Mouse (Mus musculus) heart, adult 2 months (tissue): ENCODE results near the gene Hspa12a. TPM values are rescaled to one million over a fixed set of nuclear protein-coding genes. Genes with fewer than 3 reads are reported as not detected.

Experiments used
- DNase-seq, 2 experiments: peaks; one replicate each; pipeline ENCODE4 v3.0.0; 2021
- H3K27ac ChIP-seq: fragments of 200-600 bp; 2 replicates; pipeline ENCODE4 v1.8.1; 2022
- H3K27me3 ChIP-seq: fragments of 200-500 bp; 2 replicates; pipeline ENCODE4 v1.6.1; 2012; ENCODE audit warnings: mild to moderate bottlenecking, low read length, inconsistent platforms, mixed read lengths; ENCODE audit not compliant: control insufficient read depth, insufficient read depth
- H3K36me3 ChIP-seq: fragments of 200-500 bp; 2 replicates; pipeline ENCODE4 v1.6.1; 2012; ENCODE audit warnings: low read length, inconsistent platforms; ENCODE audit not compliant: control insufficient read depth, insufficient read depth
- H3K4me1 ChIP-seq: fragments of 200-500 bp; 2 replicates; pipeline ENCODE4 v1.6.1; 2011; ENCODE audit warnings: low read length; ENCODE audit not compliant: control insufficient read depth, insufficient read depth
- H3K4me3 ChIP-seq: fragments of 200-600 bp; 2 replicates; pipeline ENCODE4 v1.8.1; 2022
- H3K79me2 ChIP-seq: fragments of 200-500 bp; replicated peaks from 2 replicates; pipeline ENCODE4 v1.6.1; 2012; ENCODE audit warnings: mild to moderate bottlenecking, inconsistent platforms, low read length, moderate library complexity, mixed read lengths; ENCODE audit not compliant: control insufficient read depth, insufficient read depth
- H3K9ac ChIP-seq: fragments of 200-500 bp; 2 replicates; pipeline ENCODE4 v1.6.1; 2012; ENCODE audit warnings: low read depth, mild to moderate bottlenecking, control low read depth, inconsistent platforms, low read length, mixed read lengths
- CTCF ChIP-seq: fragments of 200-600 bp; IDR thresholded peaks from 2 replicates; pipeline ENCODE4 v1.8.1; 2022; ENCODE audit warnings: antibody characterized with exemption, mild to moderate bottlenecking, moderate library complexity
- EP300 ChIP-seq: fragments of 200-500 bp; IDR thresholded peaks from 2 replicates; pipeline ENCODE4 v1.6.1; 2011; ENCODE audit warnings: low read depth, low read length, control low read depth; ENCODE audit not compliant: insufficient read depth
- POLR2A ChIP-seq: fragments of 200-500 bp; IDR thresholded peaks from 2 replicates; pipeline ENCODE4 v1.6.1; 2011; ENCODE audit warnings: mild to moderate bottlenecking, low read depth, low read length, control low read depth; ENCODE audit not compliant: insufficient read depth
- WGBS: fragments of 180-500 bp; shearing (Covaris S2); methylation state at CpG from one replicate; pipeline ENCODE4 v1.1.7; 2018; 5-methylcytosine and 5-hydroxymethylcytosine counted together
- intact Hi-C: fragments of 180-260 bp; cut with DNase I; formaldehyde crosslinking; loops from one replicate; pipeline ENCODE4 v1.15.1; 2025
- polyA plus RNA-seq: library from polyadenylated mRNA; depleted of rRNA; stranded (reverse); fragments of >200 nt; gene quantifications from 2 replicates; pipeline ENCODE4 v1.2.3, GENCODE M21; 2012
- total RNA-seq, 2 experiments: library from RNA; stranded (reverse); gene quantifications; 2 replicates each; pipeline ENCODE4 v1.2.3; 2021

Hspa12a gene
- total and polyA plus RNA-seq, 3 experiments, result 12.2 to 17.7 (median 14.7) TPM

DNA sequence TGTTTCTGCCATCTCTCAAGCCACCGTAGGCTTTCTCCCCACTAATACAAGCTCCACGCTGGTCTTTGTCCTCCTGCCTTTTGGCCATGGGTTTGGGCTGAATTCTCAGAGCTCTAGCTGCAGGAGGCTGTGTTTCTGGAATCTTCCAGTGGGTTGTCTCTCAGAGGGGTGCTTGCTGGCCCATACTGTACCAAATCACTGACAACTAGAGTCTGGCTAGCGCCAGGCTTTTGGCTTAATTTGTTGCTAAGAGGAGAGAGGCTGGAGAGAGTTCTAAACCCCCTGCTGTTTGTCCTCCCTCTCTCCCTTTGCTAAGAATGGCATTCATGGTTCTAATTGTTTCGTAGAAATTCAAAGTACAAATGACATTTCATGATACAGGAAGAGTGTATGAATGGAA lies 161.9 kb downstream of the Hspa12a start:
- DNase-seq, result no peak
- no peak overlapping the region for H3K27ac ChIP-seq
- H3K36me3 ChIP-seq, result no peaks in the 10 kb centered on the region
- no peaks in the 10 kb centered on the region for H3K79me2 ChIP-seq
- TF ChIP-seq POLR2A (no peak), CTCF (no peak), EP300 (no peak)
- H3K4me3 ChIP-seq, result no peak overlapping the region
- intact Hi-C loops, result no loop called here
- H3K9ac ChIP-seq, result no peak overlapping the region
- H3K4me1 ChIP-seq, result no peaks in the 10 kb centered on the region
- no peaks in the 10 kb centered on the region for H3K27me3 ChIP-seq
- 73% methylated on average over 4 of the region's 4 CpGs for WGBS

- WGBS, result 44% methylated on average over 5 of the region's 5 CpGs
- intact Hi-C loops, result no loop called here
- H3K27me3 ChIP-seq, result no peaks in the 10 kb centered on the region
- no peak for DNase-seq
- no peak overlapping the region for H3K27ac ChIP-seq
- H3K4me3 ChIP-seq, result no peak overlapping the region
- H3K4me1 ChIP-seq, result no peaks in the 10 kb centered on the region
- no peak for TF ChIP-seq EP300
- TF ChIP-seq CTCF, result no peak
- TF ChIP-seq POLR2A, result no peak
- no peaks in the 10 kb centered on the region for H3K79me2 ChIP-seq
- H3K9ac ChIP-seq, result no peak overlapping the region
- no peaks in the 10 kb centered on the region for H3K36me3 ChIP-seq
Measured at GRCm38 (mm10) chr19:58776461-58776860, 167.0 kb downstream of the Hspa12a start.

- H3K4me3 ChIP-seq, result no peak overlapping the region
- no peaks in the 10 kb centered on the region for H3K36me3 ChIP-seq
- no peak overlapping the region for H3K27ac ChIP-seq
- no peak overlapping the region for H3K9ac ChIP-seq
- TF ChIP-seq CTCF, result no peak
- TF ChIP-seq EP300, result no peak
- TF ChIP-seq POLR2A, result no peak
- no peak for DNase-seq
- intact Hi-C loops, result no loop called here
- WGBS, result 96% methylated on average over 6 of the region's 6 CpGs
- no peaks in the 10 kb centered on the region for H3K27me3 ChIP-seq
- no peaks in the 10 kb centered on the region for H3K4me1 ChIP-seq
- H3K79me2 ChIP-seq, result no peaks in the 10 kb centered on the region
Measured at GRCm38 (mm10) chr19:58767329-58767728, 176.1 kb downstream of the Hspa12a start.

DNA sequence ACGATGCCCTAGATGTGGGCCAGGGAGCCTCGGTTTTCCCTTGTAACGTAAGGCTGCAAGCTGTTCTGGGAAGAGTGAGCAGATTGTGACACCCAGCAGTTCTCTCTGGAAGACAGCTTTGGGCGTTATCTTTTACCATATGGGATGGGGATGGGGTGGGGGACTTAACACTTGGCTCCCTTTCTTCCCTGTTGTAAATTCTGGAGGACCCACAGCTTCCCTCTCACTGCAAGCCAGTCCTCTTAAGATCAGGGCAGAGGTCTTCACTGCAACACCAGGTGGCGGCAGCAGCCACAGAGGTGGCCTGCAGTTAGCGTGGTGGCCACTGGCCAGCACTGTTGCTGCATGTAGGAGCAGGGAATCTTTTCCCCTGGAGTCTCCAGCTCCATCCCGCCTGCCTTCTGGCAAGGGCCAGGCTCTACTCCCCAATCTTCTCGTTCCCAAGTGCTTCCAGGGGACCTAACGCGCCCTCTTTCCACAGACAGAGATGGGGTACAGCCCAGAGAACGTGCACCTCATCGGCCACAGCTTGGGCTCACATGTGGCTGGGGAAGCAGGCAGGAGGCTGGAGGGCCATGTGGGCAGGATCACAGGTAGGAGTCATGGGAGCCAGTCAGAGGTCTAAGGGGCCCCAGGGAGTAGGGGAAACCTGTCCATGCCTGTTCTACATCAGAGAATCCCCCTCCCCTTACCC lies 180.5 kb downstream of the Hspa12a start:
- intact Hi-C loops, result loop anchor here (1.0 to 5.0 kb wide), 3 partner anchors 43 to 444 kb away; no protein-coding TSS in a partner anchor

GRCm38 (mm10) chr19:58762316-58762715 lies 181.1 kb downstream of the Hspa12a start:
- no peaks in the 10 kb centered on the region for H3K79me2 ChIP-seq
- intact Hi-C loops, result loop anchor here (5.0 kb wide), 1 partner anchor 445 kb away; no protein-coding TSS in a partner anchor
- no peak overlapping the region for H3K4me3 ChIP-seq
- H3K27ac ChIP-seq, result no peak overlapping the region
- TF ChIP-seq EP300, result no peak
- H3K4me1 ChIP-seq, result no peaks in the 10 kb centered on the region
- H3K9ac ChIP-seq, result no peak overlapping the region
- 36% methylated on average over 6 of the region's 6 CpGs for WGBS
- no peaks in the 10 kb centered on the region for H3K36me3 ChIP-seq
- DNase-seq, result no peak
- no peaks in the 10 kb centered on the region for H3K27me3 ChIP-seq

More for the DNA sequence above, 180.5 kb downstream of the Hspa12a start:
- Histone ChIP-seq H3K79me2 (no peaks in the 10 kb centered on the region), H3K4me3 (no peak overlapping the region), H3K4me1 (no peaks in the 10 kb centered on the region), H3K36me3 (no peaks in the 10 kb centered on the region), H3K27me3 (no peaks in the 10 kb centered on the region), H3K9ac (no peak overlapping the region), H3K27ac (no peak overlapping the region)
- DNase-seq, result peak; percentile 56 to 65
- no peak for TF ChIP-seq POLR2A
- peak; percentile 85 for TF ChIP-seq CTCF
- 0 out of 2 replicates have a peak, but pooled peaks have one; percentile 22 for TF ChIP-seq EP300
- WGBS, result 14% methylated on average over 12 of the region's 12 CpGs

DNA sequence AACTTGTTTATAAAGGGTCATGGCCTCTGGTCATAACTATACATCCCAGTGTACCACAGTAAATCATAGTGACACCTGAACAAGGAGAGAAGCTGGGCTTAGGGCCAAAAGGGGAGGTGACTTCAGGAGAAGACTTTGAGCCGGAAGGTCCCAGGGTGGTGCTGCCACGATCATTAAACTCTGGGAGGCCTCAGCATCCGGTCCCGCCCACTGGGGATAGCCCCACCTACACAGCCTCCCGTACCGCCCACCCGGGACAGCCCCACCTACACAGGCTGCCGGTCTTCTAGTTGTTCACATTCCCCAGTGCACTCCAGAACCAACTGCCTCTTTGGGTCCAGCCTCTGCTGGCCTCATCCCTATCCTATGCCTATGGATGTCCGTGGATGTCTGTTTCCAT lies 184.0 kb downstream of the Hspa12a start, which contains the start of gene Pnliprp2:
TSS of gene Pnliprp2 (plus strand) at position 297 of the 400 bp plus-strand sequence.
- TF ChIP-seq EP300, result no peak
- TF ChIP-seq POLR2A, result no peak
- TF ChIP-seq CTCF, result no peak
- Histone ChIP-seq H3K27me3 (no peaks in the 10 kb centered on the region), H3K9ac (no peak within 1 kb of the TSS), H3K4me1 (no peaks in the 10 kb centered on the region), H3K79me2 (no peaks in the 10 kb centered on the region), H3K36me3 (no peaks in the 10 kb centered on the region), H3K4me3 (no peak within 1 kb of the TSS), H3K27ac (no peak within 1 kb of the TSS)
- no peak for DNase-seq
- WGBS, result 57% methylated on average over 9 of the region's 9 CpGs
- intact Hi-C loops, result no loop called here
